Mouse (Mus musculus) neural tube, embryonic 10.5 days (tissue): ENCODE data around the gene Grik4.
A peak's percentile ranks its signal among the peaks of the same experiment; 100 is the strongest.

Experiments
- DNase-seq: peaks from one replicate; pipeline ENCODE4 v3.0.0-alpha.2; 2017; ENCODE audit warnings: low spot score; ENCODE audit errors: extremely low spot score

Grik4 gene

GRCm38 (mm10) chr9:42751160-42751559 is 193.1 kb downstream of the Grik4 start:
- DNase-seq = no peak

GRCm38 (mm10) chr9:42750176-42750575 is 194.1 kb downstream of the Grik4 start:
- no peak for DNase-seq

DNA sequence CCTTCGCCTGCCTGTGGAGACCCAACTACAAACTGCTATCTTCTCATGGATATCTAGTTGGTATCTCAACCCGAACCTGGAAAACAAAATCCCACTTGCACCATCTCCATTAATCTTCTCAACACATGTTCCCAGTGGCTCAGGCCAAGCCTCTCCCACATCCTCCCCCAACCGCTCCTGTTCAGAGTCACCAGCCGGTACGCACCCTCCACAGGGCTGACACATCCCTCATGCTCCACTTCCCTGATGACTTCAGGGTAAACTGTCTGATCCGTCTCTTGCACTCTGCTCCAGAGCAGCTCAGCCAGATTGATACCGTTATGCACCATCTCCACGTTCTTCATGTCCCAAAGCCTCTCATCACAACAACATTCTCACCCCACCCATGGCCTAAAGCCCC is 198.3 kb downstream of the Grik4 start:
- DNase-seq = no peak

GRCm38 (mm10) chr9:42742385-42742784 is 201.9 kb downstream of the Grik4 start:
- no peak for DNase-seq

DNA sequence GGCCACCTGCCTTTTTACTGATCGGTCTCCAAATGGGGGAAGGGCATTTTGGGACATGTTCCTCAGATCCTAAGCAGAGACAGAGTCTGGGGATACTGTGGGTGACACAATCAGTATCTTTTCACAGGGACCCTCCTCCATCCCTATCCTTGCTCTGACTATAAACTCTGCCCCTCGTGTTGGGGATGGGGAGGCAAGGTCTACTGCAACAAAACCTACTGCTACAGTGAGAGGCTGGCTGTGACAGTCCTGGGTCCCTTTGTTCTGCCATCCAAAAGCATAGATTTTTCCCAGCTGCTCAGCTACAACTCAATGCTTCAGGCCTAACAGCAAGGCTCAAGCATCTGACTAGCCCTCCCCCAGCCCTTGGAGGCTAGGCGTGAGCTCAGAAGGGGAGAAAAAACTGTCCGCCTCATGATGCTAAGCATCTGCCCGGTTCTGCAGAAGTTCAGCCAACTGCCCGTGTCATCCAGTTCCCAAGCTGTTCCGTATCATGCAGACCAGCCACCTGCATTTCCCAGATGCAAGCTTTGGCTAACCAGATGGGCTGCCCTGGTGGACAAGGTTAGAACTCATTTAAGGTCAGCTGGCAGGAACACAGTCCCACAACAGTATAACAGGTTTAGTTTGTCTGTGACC is 207.5 kb downstream of the Grik4 start:
- no peak for DNase-seq

DNA sequence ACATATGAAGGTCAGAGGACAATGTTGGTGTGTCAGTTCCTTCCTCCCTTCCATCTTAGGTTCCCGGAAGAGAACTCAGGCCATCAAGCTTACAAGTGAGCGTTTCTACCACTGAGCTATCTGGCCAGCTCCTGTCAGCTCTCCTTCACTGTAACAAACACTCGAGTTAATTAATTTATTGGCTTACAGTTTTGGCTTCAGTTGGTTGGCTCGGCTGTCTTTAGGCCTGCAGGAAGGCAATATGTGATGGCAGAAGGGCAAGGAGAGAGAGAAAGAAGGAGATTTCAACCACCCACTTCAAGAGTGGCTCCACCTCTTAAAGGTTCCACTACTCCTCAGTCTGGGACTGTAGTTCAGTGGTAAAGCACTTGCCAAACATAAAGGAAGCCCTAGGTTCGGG is 209.2 kb downstream of the Grik4 start:
- DNase-seq = no peak

GRCm38 (mm10) chr9:42732731-42733318 is 211.5 kb downstream of the Grik4 start:
- no peak for DNase-seq

DNA sequence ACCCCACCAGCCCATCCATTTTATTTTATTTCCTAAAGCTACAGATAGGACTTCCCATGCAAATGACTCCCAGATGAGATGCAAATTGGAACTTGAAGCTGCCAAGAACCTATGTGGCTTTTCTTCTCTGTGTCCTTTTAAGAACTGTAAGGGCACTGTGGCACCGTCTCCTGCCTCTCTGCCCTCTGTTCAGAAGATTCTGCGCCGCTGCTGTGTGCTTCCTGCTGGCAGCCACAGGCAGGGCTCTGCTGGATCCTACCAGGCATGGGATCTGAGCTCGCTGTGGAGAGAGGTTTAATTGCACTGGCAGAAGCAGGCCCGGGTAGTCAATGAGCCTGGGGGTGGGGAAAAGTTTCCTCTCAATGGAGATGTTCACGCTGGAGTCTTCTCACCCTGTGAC is 215.8 kb downstream of the Grik4 start:
- no peak for DNase-seq

- DNase-seq = no peak
Measured at GRCm38 (mm10) chr9:42727661-42728060, 216.6 kb downstream of the Grik4 start.

DNA sequence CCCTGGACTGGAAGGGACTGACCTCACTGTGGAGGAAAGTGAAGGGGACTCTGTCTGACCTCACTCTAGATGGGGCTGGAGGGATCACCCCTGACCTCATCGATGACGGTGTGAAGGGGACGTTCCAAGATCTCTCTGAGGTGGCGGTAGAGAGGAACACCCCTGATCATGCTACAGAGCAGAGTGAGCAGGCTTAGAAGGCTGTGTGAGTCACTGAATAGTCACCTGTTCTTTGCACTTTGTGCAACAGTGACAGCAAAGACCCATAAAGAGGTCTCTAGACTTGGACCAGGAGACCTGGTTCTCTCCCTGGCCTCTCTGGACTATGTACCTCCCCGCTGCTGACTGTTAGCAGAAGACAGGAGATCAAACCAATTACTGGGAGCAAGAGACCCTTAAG is 217.1 kb downstream of the Grik4 start:
- no peak for DNase-seq

- DNase-seq = no peak
Measured at GRCm38 (mm10) chr9:42724099-42724498, 220.2 kb downstream of the Grik4 start.

- no peak for DNase-seq
Measured at GRCm38 (mm10) chr9:42722501-42722900, 221.8 kb downstream of the Grik4 start.

DNA sequence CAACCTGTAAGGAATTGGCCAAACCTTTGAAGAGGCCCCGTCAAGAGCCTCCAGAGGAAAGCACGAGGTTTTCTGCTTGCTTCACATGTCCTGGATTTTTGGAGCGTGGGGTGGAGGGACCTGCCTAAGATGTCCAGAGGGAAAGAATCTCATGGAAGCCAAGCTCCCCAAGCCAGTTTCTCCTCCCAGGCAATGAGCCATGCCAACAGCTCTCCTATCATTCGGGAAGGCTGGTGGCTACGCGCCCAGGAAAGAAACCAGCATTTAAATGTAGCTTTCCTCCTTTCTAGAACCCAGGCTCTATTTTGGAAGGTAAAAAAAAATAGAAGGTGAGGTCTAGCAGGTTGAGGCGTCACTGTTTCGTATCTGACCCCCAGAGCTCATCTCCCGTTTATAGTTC is 222.6 kb downstream of the Grik4 start:
- DNase-seq = no peak

DNA sequence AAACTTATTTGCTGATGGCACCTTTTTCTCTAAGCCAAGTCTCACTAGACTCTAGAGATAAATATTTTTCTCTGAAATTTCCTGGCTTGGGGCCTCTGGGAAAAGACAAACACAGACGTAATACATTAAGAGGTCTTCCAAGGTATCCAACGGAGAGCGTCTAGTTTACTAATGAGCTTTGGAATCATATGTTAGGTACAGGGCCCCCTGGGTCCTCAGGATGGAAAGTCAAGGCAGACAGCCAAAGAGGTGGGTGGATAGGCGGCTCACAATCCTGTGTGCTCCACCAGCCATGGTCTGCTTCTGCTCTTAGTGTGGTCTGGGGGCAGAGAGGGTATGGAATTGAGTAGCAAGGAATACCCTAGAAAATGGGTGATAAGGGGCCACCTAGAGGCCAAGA is 223.1 kb downstream of the Grik4 start:
- no peak for DNase-seq

GRCm38 (mm10) chr9:42713912-42714311 is 230.4 kb downstream of the Grik4 start:
- DNase-seq = no peak

GRCm38 (mm10) chr9:42705848-42706247 is 238.4 kb downstream of the Grik4 start:
- DNase-seq = no peak

DNA sequence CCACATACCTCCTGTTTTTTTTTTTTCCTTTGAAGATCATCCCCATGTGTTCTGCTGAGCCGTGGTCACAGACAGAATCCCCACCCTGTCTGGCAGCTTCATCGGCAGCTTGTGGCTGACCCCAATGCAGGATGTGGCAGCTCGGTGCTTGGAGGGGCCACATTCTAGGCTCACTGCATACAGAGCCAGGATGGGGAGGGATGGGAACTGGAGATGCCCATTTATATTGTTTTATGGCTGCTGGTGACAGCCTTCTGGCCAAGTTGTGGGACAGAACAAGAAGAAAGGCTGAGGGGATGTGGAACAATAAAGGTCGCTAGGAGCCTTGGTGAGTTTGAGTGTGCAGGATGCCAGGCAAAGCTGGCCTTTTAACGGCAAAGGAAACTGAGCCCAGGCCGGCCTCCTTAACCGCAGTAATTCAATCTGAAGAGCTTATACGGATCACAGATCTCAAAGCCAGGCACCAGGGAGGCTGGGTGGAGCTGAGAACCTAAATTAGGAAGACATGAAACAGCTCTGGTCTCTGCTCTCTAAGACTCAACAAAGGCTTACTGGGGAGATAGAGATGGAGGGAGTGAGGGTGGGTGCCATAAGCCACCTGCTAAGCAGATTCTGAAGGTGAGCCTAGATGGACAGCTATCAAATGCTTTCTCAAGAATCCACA is 241.0 kb downstream of the Grik4 start:
- no peak for DNase-seq

DNA sequence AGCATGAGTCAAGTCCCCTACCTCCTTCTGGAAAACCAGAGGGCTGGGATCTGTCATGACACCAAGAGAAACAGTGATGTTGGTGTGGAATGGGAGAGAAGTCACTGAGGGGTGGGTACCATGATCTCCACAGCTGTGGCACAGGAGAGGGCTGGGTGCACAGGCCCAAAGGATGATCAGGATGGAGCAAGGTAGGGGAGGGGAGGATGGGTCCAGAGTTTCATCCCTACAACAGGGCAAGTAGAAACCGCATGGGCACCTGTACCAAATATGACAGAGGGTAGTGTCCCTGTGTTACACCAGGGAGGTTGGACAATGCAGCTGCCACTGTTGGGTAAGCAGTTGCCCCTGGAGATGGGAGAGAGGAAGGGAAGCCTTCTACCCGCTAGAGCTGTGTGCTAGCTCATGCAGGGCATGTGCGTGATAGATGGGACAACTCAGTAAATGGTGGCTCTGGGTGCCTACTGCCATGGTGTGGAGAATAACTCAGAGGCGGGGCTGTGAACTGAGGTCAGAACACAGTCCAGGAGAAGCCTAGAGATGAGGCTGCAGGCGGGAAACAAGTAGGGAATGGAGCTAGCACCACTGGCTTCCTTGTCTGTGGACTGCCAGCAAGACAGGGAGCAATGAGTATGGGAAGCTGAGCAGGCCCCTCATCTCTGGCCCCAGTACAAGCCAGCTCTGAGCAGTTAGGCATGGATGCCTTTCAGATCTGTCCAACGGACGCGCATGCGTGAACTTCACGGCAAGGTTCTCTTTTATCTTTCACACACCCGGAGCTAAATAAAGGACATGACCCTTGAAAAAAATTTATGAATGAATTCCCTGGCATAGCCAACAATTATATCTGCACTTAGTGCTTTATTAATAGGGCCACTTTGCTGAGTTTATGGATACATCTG is 241.8 kb downstream of the Grik4 start:
- no peak for DNase-seq

DNA sequence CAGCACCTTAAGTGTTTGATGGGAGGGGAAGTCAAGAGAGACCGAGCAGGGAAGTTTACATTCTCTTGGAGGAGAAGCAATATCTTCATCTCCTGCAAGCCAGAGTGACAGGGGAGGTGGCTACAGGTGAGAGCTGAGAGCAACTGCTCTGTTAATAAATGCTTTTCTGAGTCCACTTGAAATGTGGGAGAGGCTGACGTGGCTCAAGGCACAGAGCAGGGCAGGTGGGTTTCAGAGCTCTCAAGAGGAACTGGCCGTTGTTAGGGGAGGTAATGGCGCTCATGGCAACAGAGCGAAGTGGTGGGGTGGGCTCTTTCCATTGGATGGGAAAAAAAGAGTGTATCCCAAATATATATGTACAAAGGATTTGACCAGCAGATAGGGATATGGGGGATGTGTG is 242.6 kb downstream of the Grik4 start:
- no peak for DNase-seq

GRCm38 (mm10) chr9:42693024-42693423 is 251.3 kb downstream of the Grik4 start:
- DNase-seq = no peak

DNA sequence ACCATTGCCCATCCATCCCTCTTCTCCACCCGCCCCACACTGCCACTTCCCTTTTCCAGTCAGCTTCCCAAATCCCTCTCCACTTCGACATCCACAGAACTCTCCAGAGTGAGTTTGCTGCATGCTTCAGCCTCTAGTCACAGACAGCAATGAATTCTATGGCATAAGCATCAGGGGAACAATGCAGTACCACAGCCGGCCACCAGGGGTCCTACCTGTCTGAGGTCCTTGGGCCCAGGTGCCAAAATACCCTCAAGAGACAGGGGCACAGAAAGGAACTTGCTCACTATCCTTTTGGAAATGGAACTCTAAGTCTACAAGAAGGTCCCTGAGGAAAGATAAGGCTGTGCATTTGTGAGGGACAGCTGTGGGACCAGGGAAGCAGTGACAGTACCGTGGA is 256.1 kb downstream of the Grik4 start:
- DNase-seq = peak; percentile 80

GRCm38 (mm10) chr9:42686104-42686503 is 258.2 kb downstream of the Grik4 start:
- DNase-seq = no peak
